Mouse (Mus musculus): ENCODE measurements at regions not wholly inside any gene's neighbourhood (a gene's known extent, or its start where the extent isn't known, plus 50 kb on each side); places are given as distances from the start of the nearest gene placed in this dataset.
A peak's percentile ranks its signal among the peaks of the same experiment; 100 is the strongest.

DNA sequence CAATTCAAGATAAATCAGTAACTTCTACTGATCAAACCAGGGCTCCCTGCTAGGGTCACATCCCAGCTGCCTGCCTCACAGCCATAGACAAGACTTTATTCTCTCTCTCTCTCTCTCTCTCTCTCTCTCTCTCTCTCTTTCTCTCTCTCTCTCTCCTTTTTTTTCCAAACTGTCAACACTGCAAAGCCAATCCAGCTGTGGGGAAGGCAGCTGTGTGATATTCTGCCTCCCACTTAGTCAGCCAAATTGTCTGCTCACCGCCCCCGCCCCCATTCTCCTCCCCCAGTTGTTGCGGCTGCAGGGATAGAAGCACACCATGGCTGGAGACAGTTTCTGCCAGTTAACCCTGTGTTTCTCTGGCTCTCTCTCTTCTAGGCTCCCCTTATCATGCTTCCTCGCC, 198.3 kb downstream of the Cdca7 start:
- no peak for DNase-seq (ENCODE audit: low spot score in 2 of 2)

DNA sequence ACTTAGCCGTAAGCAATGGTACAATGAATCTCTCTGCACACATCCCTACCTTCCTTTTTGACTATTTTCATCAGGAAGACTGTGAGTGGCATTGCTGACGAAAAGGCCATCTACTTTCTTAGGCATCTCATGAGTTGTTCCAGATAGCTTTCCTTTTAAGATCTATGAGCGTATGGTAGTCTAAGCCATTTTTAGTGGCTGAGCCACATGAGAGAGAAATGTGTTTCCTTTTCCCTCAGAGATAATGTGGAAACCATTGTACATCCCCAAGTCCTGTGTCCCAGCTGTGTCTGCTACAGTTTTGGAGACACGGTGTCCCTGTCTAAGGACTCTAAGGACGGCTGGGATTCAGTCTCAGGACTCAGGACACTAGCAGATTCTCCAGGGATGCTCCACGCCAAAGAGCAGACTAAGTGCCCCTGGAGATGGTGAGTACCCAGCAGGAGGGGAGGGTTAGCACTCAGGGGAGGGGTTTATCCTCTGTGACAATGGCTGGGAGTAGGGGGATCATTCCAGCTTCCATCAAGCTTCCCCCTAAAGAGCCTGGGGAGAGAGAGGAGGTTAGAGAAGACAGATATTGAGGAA, 199.0 kb downstream of the Cdca7 start:
- DNase-seq (ENCODE audit: low spot score in 2 of 2), result no peak

DNA sequence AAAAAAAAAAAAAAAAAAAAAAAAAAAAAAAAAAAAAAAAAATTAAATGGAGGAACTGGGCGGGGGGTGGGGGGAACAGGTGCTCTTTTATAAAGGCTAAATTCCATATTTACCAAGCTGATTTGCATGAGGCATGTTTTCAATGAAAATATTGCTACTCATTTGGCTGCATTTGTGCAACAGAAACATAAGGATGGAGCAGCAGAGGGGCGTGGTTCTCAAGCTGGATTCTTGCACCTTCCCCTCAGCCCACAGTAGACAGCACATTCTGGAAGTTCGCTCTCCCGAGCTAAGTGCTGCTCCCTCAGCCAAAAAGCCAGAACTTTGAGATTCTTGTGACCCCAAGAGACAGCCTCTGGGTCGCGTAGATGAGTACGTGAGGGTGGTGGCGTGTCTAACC, 201.8 kb downstream of the Cdca7 start:
- DNase-seq (ENCODE audit: low spot score in 2 of 2), result no peak

DNA sequence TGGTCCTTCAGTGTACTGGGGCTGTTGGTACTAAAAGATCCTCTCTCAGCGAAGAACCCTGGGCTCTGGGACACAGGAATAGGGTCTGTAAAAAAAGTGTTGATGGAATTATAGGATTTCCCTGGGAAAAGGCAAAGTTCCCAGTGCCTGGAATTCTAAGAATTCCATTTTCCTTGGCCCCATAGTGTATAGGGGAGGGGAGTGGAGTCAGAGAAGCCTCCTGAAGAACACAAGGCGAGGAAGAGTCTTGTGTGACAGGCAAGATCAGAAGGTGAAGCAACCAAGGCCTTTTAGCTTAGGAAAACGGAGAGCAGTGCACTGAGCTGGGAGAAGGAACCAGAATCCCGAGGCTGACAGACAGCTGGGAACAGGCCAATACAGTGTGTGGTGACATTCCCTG, 212.1 kb downstream of the Cdca7 start:
- no peak for DNase-seq (ENCODE audit: low spot score in 2 of 2)

DNA sequence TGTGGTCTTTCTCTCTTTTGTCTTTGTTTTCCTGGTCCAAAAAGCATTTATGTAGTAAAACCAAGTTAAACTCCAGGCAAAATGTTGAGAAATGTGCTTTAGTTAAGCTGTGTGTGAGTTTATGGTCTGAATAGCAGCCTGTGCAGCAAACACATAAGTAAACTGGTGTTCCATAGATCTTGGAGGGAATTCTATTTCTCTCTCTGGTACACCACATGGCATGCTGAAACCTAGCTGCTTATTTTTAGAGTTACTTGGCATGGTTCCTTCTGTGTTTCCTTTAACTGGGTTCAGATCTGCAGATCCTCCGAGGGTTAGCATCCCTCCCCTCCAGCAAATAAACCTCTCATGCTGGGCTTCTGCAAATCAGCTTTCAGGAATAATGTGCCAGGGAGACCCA, 225.1 kb downstream of the Cdca7 start:
- no peak for DNase-seq (ENCODE audit: low spot score in 2 of 2)

DNA sequence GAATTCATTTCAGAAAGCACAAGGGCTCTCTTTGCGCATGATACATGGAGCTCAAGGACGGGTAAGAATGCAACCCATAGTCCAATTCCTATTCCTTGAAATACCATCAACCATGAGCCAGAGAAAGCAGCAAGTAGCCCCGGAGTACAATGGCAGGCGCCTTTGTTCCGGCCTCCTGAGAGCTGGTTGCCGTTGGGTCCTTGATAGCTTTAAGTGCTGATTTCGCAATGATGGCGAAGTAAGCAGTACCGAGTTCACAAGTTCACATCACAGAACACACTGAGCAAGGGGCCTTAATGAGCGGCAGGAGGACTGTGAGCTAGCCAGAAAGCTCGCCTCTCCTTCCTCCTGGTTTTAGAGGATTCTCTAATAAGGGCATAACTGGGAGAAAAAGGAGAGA, 227.3 kb downstream of the Cdca7 start:
- no peak for DNase-seq (ENCODE audit: low spot score in 2 of 2)

DNA sequence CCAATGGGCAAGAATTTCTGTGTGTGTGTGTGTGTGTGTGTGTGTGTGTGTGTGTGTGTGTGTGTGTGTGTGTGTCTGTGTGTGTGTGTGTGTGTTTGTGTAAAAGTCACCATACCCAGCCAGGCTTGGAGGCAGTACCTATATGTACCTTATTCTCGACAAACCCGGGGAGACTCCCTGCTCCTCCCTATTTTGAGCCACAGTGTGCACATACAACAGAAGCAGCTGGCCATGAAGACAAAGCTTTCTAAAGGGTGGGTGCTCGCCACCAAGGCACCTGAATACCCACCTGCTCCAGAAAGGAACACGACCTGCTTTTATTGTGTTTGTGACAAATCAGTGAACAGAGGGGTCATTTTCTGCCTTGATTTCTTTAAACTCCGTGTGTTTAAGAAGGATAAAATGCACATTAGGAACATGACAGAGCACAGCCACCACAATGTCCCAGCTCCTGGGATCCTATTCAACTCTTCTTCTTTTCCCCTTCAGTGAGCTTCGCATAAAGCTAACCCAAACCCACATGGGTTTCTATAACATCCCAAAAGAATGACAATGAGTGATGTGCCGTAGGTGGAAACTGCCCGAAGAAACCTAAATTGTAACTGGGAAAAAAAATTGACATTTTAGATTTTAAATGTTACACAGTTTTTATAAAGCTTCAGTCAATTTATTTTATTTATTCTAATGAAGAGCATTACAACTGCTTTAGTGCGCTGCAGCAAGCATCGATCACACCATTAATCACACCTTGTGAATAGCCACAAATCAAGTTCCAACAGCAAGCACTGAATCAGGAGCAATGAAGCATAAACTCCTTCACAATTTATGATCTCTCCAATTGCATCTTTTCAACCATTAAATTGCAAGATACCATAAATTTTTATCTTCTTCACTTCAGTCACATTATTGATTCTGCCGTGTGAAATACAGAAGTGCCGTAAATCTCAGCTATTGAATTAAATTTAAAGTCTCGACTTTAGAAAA, 232.0 kb downstream of the Cdca7 start:
- no peak for DNase-seq (ENCODE audit: low spot score in 2 of 2)

DNA sequence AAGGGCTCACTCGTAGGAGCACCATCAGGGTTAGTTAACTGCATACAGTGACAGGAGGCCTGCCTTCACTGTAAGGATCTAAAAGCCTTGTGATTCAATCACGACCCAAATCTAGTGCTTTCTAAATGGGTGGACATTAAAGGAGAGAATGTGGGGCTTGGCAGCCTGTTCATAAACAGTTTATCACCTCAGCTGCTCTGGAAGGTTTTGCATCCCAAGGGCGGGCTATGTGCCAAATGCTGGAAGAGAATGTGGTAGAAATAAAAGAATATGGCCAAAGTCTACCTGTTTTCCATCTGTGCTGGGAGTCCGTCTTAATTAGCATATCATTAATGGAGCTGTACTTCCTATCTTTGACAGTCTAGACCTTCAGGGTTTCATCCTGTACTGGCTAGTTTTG, 241.0 kb downstream of the Cdca7 start:
- no peak for DNase-seq (ENCODE audit: low spot score in 2 of 2)

DNA sequence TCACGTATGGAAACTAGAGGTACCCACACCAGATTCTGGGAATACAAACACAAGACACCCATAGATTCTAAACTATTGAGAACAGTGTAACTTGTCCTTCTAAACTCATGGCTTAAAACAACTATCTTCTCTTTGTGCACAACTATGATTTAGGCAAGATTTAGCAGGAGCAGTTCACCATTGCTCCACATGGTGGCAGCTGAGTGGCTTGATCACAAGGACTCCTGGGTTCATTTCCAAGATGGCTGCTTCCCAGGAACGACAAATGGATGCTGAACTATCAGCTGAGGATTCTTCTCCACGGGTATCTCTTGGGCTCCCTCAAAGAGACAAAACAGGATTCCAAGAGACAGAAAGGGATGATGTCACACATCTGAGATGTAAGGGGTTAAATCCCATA, 251.5 kb downstream of the Sp3 start:
- peak in 1 of 2 experiments; percentile 1 for DNase-seq (ENCODE audit: low spot score in 2 of 2)

DNA sequence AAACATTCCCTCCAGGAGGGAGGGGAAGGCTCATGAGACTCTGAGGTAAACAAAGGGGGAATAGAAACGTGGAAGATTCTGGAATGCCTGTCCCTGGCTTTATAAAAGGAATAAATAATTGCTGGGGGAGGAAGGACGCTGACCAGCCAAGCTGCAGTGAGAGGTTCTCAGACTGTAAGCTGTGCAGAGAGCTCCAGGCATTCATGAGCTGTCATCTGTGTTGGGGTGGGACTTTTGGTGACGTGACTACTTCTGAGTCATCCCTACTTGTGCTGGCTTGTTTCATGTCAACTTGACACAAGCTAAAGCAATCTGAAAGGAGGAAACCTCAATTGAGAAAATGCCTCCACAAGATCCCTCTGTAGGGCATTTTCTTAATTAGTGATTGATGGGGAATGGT, 246.9 kb downstream of the Sp3 start:
- no peak for DNase-seq (ENCODE audit: low spot score in 2 of 2)

DNA sequence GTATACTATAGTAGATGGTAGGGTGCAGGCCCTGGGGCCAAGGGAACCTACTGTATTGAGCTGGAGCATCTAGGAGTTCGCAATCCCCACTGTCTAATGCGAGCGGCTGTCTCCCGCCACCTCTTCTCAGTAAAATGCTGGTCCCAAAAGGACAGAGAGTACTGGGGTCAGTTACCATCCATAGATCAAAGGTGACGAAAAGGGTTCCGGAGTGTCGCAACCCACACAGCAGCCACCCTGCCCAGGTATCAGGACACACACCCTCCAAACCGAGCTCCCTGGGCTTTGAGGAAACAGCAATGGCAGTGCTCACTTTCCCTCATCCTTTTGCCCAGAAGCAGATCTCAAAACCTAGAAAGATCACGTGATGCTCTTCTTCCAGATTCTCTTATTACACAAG, 245.2 kb downstream of the Sp3 start:
- no peak for DNase-seq (ENCODE audit: low spot score in 2 of 2)

DNA sequence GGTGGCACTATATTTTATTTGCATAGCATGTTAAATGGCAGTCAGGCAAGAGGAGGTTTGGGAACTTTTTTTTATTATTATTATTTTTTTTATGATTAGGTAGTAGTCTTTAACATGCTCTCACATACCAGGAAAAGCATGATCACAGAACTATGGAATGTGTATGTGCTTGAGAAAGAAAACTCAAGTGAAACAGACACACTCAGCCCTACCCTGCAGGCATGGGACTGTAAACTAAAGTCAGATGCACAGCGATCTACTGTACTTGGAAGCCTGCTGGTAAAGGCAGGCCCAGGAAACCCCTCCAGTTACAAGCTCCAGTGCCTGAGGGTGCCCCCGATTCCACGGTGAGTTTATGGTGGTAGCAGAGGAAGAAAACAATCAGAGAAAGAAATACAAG, 243.6 kb downstream of the Sp3 start:
- no peak for DNase-seq (ENCODE audit: low spot score in 2 of 2)

DNA sequence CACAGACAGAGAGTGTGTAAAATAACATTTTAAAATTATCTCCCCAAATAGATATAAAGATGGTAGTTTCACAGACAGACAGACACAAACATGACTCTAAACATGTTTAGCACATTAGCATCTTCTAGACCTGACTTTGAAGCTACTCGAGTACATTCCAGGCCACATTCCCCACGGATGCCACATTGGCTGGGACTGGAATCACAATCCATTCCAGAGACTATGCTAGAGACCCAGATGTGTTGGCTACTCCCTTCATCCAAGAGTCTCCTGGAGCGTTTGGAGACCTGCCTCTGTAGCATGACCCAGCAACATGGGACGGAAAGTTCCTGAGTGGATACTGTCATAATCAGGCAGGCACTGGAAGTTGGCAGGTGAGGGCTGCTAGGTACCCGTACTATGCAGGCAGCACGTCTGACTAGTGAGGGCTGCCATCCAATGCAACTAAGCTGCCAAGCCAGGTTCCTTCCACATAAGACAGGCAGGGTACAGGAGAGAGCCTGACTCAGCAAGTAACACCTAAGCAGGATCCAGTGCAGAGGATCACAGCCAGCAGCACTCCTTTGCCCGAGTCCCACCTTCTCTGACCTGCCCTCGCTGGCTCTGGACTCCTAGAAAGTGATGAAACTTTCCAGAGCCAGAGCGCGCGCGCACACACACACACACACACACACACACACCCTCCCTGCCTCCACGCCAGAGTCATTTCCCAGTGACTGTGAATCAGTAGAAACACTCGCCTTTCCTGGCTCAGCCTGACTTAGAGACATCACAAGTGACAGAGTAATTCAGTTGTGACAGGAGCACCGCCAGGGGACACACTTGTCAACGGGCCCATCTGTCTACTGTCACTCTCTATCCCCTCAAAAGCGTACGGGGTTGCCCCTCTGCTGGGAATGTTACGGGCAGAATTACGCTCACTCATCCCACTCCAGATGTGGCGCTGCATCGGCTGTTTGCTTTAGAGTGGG, 239.6 kb downstream of the Sp3 start:
- no peak for DNase-seq (ENCODE audit: low spot score in 2 of 2)

DNA sequence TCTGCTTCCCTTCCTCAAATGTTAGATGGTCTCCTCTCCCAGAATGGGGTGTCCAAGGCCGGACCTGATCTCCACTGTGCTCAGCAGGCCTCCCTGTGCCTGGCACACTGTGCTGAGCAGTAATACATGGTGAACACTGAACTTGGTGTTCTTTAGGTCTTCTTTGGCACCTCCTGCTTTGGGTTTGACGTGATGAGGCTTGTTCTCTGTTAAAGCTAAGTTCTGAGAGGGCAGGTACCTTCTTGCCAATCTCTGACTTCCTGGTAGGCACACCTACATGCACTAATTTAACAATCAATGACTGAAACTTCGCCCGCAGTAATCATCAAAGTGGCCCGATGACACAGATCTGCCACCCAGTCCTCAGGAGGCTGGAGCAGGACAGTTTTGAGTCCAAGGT, 238.5 kb downstream of the Sp3 start:
- DNase-seq (ENCODE audit: low spot score in 2 of 2), result no peak

DNA sequence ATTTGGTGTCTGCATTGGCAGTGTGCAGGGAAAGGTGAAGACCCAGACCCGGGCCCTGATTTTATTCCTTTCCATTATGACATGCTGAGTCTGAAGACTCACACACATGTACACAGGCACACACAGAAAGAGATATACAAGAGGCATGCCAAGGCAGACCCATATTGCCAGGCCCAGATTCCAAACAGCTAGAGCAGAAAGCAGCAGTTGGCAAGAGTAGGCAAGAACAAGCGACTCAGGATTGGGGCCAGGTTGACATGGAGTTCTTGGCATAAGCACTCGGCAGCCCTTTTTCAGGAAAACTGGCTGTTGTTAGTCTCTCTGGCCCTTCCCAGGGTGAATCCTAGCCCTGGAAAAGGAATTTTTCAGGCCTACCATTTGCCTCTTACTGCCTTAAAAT, 236.6 kb downstream of the Sp3 start:
- no peak for DNase-seq (ENCODE audit: low spot score in 2 of 2)

DNA sequence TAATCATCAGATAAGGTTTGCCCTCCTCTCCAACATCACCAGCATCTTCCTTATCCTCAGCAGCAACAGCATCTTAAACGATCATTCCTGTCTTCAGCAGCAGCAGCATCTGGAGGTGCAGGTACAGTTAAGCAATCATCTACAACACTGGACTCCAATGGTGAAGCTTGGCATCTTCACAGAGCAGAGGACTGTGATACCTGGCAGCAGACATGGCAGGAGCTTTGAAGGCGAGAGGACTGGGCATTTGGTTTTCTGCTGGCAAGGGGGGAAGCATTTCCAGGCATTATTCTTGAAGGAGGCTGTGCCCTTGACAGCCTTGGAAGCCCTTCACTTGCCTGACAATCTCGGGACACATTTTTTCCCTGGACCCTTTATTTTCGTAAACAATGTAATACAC, 235.3 kb downstream of the Sp3 start:
- no peak for DNase-seq (ENCODE audit: low spot score in 2 of 2)

DNA sequence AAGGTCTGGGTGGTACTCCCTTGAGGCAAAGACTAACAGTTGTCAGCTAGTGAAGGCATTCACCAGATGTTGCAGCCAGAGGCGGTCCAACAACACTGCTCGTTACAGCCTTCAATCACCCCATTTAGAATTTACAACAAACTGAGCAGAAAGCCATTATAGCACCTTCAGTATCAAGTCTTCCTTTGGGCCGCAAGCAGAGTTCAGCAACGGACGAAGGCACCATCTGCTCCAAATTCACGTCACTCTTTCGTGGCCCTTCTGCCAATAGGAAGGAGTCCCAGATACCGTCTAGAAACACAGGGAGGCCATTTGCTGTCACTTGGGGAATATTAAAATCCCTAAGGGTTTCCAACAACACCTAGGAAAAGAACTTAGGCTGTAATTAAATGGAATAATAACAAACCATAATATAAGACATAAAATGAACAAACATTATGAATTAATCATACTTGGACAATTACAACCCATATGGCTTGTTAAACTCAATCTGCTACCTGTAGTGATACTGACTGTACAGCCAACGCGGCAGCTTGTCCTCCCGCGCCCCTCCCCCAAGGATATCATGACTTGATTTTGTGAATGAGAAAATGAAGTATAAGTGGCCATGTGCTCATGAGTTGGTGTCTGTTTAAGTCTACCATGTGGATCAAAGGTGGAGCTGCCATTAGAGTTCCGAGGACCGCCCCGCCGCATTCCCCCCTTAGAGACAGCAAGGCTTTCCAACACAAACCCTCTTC, 233.6 kb downstream of the Sp3 start:
- DNase-seq (ENCODE audit: low spot score in 2 of 2), result no peak

DNA sequence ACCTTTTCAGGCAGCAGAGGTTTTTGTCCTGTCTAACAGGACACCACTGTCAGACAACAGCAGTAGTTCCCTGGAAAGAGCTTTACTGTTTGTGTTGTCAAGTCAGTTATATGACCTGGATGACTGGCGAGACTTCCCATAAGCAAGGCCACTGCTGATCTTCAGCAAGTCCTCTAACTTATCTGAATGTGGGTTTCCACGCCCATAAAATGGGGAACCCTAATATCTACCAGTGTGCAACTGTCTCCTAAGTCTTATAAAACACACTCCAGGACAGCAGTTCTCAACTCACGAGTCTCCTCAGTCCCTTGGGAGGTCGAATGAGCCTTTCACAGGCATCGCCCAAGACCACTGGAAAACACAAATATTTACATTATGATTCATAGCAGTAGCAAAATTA, 232.9 kb downstream of the Sp3 start:
- no peak for DNase-seq (ENCODE audit: low spot score in 2 of 2)

DNA sequence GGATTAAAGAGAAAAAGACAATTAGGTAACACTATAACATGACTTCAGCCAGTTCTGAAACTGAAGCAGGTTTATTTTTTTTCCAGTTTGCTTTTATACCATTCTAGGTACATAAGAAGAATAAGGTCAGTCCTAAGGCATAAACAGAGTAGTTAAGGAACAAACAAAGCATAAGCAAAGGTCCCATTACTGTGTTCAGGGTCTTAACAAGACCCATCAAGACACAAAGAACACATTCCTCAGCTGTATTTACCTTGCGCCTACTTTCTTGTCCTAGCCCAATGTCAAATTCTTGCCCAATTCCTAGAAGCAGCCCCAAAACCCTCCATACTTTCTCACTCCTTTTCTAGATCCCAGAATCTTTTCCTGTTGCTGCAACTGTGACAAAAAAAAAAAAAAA, 230.8 kb downstream of the Sp3 start:
- no peak for DNase-seq (ENCODE audit: low spot score in 2 of 2)

DNA sequence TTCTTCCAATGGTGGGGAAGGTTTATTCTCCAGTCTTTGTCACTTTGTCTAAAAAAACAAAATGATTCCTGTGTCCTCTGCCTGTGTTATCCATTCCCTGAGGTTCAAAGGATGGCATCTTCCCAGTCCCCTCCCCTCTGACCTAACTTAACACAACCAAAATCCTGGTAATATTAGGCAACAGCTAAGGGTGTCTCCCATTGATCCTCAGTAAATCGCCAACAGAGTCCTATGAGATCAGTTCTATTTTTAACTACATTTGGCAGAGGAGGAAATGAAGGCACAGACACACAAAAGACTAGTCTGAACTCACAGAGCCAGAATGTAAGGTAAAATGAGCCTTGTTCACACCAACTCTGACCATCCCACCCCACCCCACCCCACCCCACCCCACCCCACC, 228.8 kb downstream of the Sp3 start:
- DNase-seq (ENCODE audit: low spot score in 2 of 2), result no peak

DNA sequence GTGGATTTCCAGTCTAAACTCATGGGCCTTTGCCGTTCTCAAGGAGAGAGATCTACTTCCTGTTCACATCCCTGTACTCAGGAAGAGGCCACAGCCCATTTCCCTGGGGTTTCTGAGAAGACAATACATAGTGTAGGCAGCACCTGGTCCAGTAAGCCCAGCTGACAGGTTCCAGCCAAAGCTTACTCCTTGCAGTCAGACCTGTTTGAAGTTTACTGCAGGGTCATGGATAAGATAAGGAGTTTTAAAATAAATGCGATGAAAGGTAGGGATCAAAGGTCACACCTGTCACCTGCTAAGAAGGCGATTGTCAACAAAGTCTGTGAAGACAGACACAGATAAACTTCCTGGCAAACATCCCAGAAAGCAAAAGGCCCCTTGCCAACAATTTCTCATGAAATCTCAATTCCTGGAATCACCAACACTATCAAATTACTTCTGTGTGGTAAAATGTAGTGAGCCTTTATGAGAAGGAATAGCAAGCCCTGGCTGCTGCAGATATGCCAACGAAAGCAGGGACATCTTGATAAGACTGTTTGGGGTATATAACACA, 227.5 kb downstream of the Sp3 start:
- no peak for DNase-seq (ENCODE audit: low spot score in 2 of 2)

All from natural killer cell, adult 2 months (primary cell).